Mouse (Mus musculus): ENCODE measurements at regions not wholly inside any gene's neighbourhood (a gene's known extent, or its start where the extent isn't known, plus 50 kb on each side); places are given as distances from the start of the nearest gene placed in this dataset.

- Histone ChIP-seq H3K27ac (ENCODE audit: insufficient read depth, low read depth) (no peak overlapping the region), H3K9ac (ENCODE audit: insufficient read depth, low read depth) (no peak overlapping the region), H3K4me3 (replicated peaks in 1 of 3; ENCODE audit: low read depth in 2 of 3, low read length in 2 of 3, poor library complexity in 1 of 3) (no peak overlapping the region), H3K9me3 (replicated peaks; ENCODE audit: low read length) (peaks cover 21% of the 10 kb centered on the region), H3K27me3 (replicated peaks) (no peaks in the 10 kb centered on the region), H3K79me2 (replicated peaks; ENCODE audit: control insufficient read depth, extremely low read depth, insufficient read depth, poor library complexity, severe bottlenecking) (no peaks in the 10 kb centered on the region), H3K4me2 (ENCODE audit: insufficient read depth, low read depth, poor library complexity, severe bottlenecking) (no peak overlapping the region), H3K36me3 (replicated peaks in 1 of 2; ENCODE audit: control insufficient read depth in 1 of 2, insufficient read depth in 1 of 2, low read length in 1 of 2) (no peaks in the 10 kb centered on the region), H3K4me1 (ENCODE audit: control insufficient read depth in 1 of 2, insufficient read depth in 2 of 2) (peaks cover 2 to 16% of the 10 kb centered on the region in 2 experiments; a peak in 2 of 4 replicates)
- dilution Hi-C loops (cut with MboI; ENCODE audit: extremely low pct_ligation_motif_present, extremely low pct_unique_long_range_greater_than_20kb, low sequenced_read_pairs) (no loop called here), in situ Hi-C loops (cut with MboI; ENCODE audit: low pct_ligation_motif_present, low pct_unique_long_range_greater_than_20kb, low sequenced_read_pairs) (no loop called here)
- no peak for DNase-seq (ENCODE audit: extremely low read depth)
- TF ChIP-seq CHD2 (IDR thresholded peaks at IDR 0.05; ENCODE audit: low read length) (no peak), MXI1 (IDR thresholded peaks at IDR 0.05; ENCODE audit: low read depth, low read length) (no peak), MAZ (IDR thresholded peaks at IDR 0.05; ENCODE audit: low read depth, low read length) (no peak), RCOR1 (conservative IDR thresholded peaks at IDR 0.05; ENCODE audit: low read depth, low read length) (no peak), TCF12 (IDR thresholded peaks at IDR 0.05; ENCODE audit: low read depth, low read length) (no peak), POLR2AphosphoS2 (IDR thresholded peaks at IDR 0.05; ENCODE audit: low read depth, low read length) (no peak), ZKSCAN1 (IDR thresholded peaks at IDR 0.05; ENCODE audit: borderline replicate concordance, low read depth, low read length) (no peak), USF1 (IDR thresholded peaks at IDR 0.05; ENCODE audit: low read depth, low read length) (no peak)
Observed at GRCm38 (mm10) chr8:26262536-26262935, 143.2 kb downstream of the Gm45692 start.

DNA sequence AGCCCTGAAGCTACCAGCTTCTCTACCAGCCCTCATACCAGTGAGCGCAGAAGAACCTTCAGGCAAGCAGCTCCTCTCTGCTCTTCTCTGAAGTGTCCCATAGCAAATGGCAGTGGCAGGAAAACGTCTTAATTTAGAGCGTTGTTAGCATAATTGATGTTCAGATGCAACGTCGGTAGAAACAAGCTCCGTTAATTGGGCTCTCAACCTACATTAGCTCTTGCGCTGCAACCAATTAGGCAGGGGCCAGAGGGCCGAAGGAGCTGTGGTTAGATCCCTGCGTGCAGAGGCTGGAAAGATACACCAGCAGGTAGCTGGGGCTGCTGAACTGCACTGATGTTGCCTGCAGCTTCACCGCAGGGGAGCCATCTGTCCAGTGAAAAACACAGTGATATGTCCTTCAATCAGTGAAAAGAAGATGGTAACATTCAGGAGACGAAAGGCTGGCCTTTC, 145.6 kb downstream of the Gm45692 start:
- H3K27me3 ChIP-seq (replicated peaks), result no peaks in the 10 kb centered on the region
- DNase-seq (ENCODE audit: extremely low read depth), result no peak
- dilution Hi-C loops (cut with MboI; ENCODE audit: extremely low pct_ligation_motif_present, extremely low pct_unique_long_range_greater_than_20kb, low sequenced_read_pairs) (no loop called here), in situ Hi-C loops (cut with MboI; ENCODE audit: low pct_ligation_motif_present, low pct_unique_long_range_greater_than_20kb, low sequenced_read_pairs) (no loop called here)
- H3K9me3 ChIP-seq (replicated peaks; ENCODE audit: low read length), result peaks cover 14% of the 10 kb centered on the region
- peaks cover 2 to 16% of the 10 kb centered on the region in 2 experiments; a peak in 2 of 4 replicates for H3K4me1 ChIP-seq (ENCODE audit: control insufficient read depth in 1 of 2, insufficient read depth in 2 of 2)
- TF ChIP-seq JUND (conservative IDR thresholded peaks at IDR 0.05; ENCODE audit: low read depth, low read length), result no peak
- H3K79me2 ChIP-seq (replicated peaks; ENCODE audit: control insufficient read depth, extremely low read depth, insufficient read depth, poor library complexity, severe bottlenecking), result no peaks in the 10 kb centered on the region
- no peak overlapping the region for H3K4me3 ChIP-seq (replicated peaks in 1 of 3; ENCODE audit: low read depth in 2 of 3, low read length in 2 of 3, poor library complexity in 1 of 3)
- no peaks in the 10 kb centered on the region for H3K36me3 ChIP-seq (replicated peaks in 1 of 2; ENCODE audit: control insufficient read depth in 1 of 2, insufficient read depth in 1 of 2, low read length in 1 of 2)
- H3K9ac ChIP-seq (ENCODE audit: insufficient read depth, low read depth), result no peak overlapping the region
- H3K4me2 ChIP-seq (ENCODE audit: insufficient read depth, low read depth, poor library complexity, severe bottlenecking), result no peak overlapping the region
- no peak overlapping the region for H3K27ac ChIP-seq (ENCODE audit: insufficient read depth, low read depth)

- in situ Hi-C loops (cut with MboI; ENCODE audit: low pct_ligation_motif_present, low pct_unique_long_range_greater_than_20kb, low sequenced_read_pairs), result no loop called here
- dilution Hi-C loops (cut with MboI; ENCODE audit: extremely low pct_ligation_motif_present, extremely low pct_unique_long_range_greater_than_20kb, low sequenced_read_pairs), result no loop called here
Observed at GRCm38 (mm10) chr8:26265366-26265765, 146.0 kb downstream of the Gm45692 start.

More at GRCm38 (mm10) chr8:26265366-26265765, 146.0 kb downstream of the Gm45692 start:
- Histone ChIP-seq H3K9ac (ENCODE audit: insufficient read depth, low read depth) (no peak overlapping the region), H3K27me3 (replicated peaks) (no peaks in the 10 kb centered on the region), H3K79me2 (replicated peaks; ENCODE audit: control insufficient read depth, extremely low read depth, insufficient read depth, poor library complexity, severe bottlenecking) (no peaks in the 10 kb centered on the region), H3K36me3 (replicated peaks in 1 of 2; ENCODE audit: control insufficient read depth in 1 of 2, insufficient read depth in 1 of 2, low read length in 1 of 2) (no peaks in the 10 kb centered on the region), H3K27ac (ENCODE audit: insufficient read depth, low read depth) (no peak overlapping the region), H3K4me2 (ENCODE audit: insufficient read depth, low read depth, poor library complexity, severe bottlenecking) (no peak overlapping the region), H3K4me1 (ENCODE audit: control insufficient read depth in 1 of 2, insufficient read depth in 2 of 2) (peaks cover 2 to 12% of the 10 kb centered on the region in 2 experiments; a peak in 2 of 4 replicates), H3K9me3 (replicated peaks; ENCODE audit: low read length) (peaks cover 14% of the 10 kb centered on the region), H3K4me3 (replicated peaks in 1 of 3; ENCODE audit: low read depth in 2 of 3, low read length in 2 of 3, poor library complexity in 1 of 3) (no peak overlapping the region)
- DNase-seq (ENCODE audit: extremely low read depth), result no peak
- TF ChIP-seq ETS1 (conservative IDR thresholded peaks at IDR 0.05; ENCODE audit: low read depth, low read length), result no peak
- no peak for TF ChIP-seq HCFC1 (IDR thresholded peaks at IDR 0.05; ENCODE audit: low read depth, low read length)
- TF ChIP-seq BHLHE40 (IDR thresholded peaks at IDR 0.05; ENCODE audit: low read depth, low read length), result no peak
- TF ChIP-seq POLR2A (IDR thresholded peaks at IDR 0.05; ENCODE audit: low read depth, low read length), result no peak
- TF ChIP-seq JUN (IDR thresholded peaks at IDR 0.05; ENCODE audit: insufficient read depth, low read depth, low read length), result no peak
- no peak for TF ChIP-seq ZMIZ1 (IDR thresholded peaks at IDR 0.05; ENCODE audit: low read depth, low read length)
- TF ChIP-seq NELFE (IDR thresholded peaks at IDR 0.05; ENCODE audit: low read depth, low read length), result no peak
- no peak for TF ChIP-seq NRF1 (IDR thresholded peaks at IDR 0.05; ENCODE audit: low read depth, low read length)
- no peak for TF ChIP-seq EP300 (IDR thresholded peaks at IDR 0.05; ENCODE audit: low read length)
- TF ChIP-seq USF2 (conservative IDR thresholded peaks at IDR 0.05; ENCODE audit: low read depth, low read length), result no peak
- no peak for TF ChIP-seq ZC3H11A (IDR thresholded peaks at IDR 0.05; ENCODE audit: low read depth, low read length)
